Mouse (Mus musculus): Measurements from ENCODE around the gene Rab37. TPM values are rescaled to one million over a fixed set of nuclear protein-coding genes. Genes with fewer than 3 reads are reported as not detected.
A peak's percentile ranks its signal among the peaks of the same experiment; 100 is the strongest.

Gene Rab37
- polyA plus RNA-seq, 1 experiment = 1.1 TPM

- Histone ChIP-seq H3K4me3 (replicated peaks; ENCODE audit: extremely low read depth, low read depth, low read length) (no peak overlapping the region), H3K4me1 (ENCODE audit: control insufficient read depth, insufficient read depth, low read length) (no peaks in the 10 kb centered on the region)
- 36% methylated on average over 3 of the region's 3 CpGs for WGBS
- TF ChIP-seq CTCF (IDR thresholded peaks at IDR 0.05; ENCODE audit: insufficient read depth, low read length) = no peak
- TF ChIP-seq POLR2A (IDR thresholded peaks at IDR 0.05; ENCODE audit: borderline replicate concordance, extremely low read depth, low read depth, low read length) = no peak
- no peak for DNase-seq
These were observed 21.0 kb downstream of the Rab37 start for GRCm38 (mm10) chr11:115112196-115112595.

GRCm38 (mm10) chr11:115119409-115119808 is 28.2 kb downstream of the Rab37 start:
- WGBS = 53% methylated on average over 9 of the region's 9 CpGs
- H3K4me3 ChIP-seq (replicated peaks; ENCODE audit: extremely low read depth, low read depth, low read length) = no peak overlapping the region
- no peak for DNase-seq
- H3K4me1 ChIP-seq (ENCODE audit: control insufficient read depth, insufficient read depth, low read length) = no peaks in the 10 kb centered on the region
- TF ChIP-seq CTCF (IDR thresholded peaks at IDR 0.05; ENCODE audit: insufficient read depth, low read length) = no peak
- no peak for TF ChIP-seq POLR2A (IDR thresholded peaks at IDR 0.05; ENCODE audit: borderline replicate concordance, extremely low read depth, low read depth, low read length)

GRCm38 (mm10) chr11:115128483-115128882 is 37.3 kb downstream of the Rab37 start:
- TF ChIP-seq POLR2A (IDR thresholded peaks at IDR 0.05; ENCODE audit: borderline replicate concordance, extremely low read depth, low read depth, low read length) = no peak
- no peak for TF ChIP-seq CTCF (IDR thresholded peaks at IDR 0.05; ENCODE audit: insufficient read depth, low read length)
- no peaks in the 10 kb centered on the region for H3K4me1 ChIP-seq (ENCODE audit: control insufficient read depth, insufficient read depth, low read length)
- no peak overlapping the region for H3K4me3 ChIP-seq (replicated peaks; ENCODE audit: extremely low read depth, low read depth, low read length)
- 56% methylated on average over 4 of the region's 4 CpGs for WGBS
- no peak for DNase-seq

GRCm38 (mm10) chr11:115129508-115130126 is 38.4 kb downstream of the Rab37 start:
- Histone ChIP-seq H3K4me1 (ENCODE audit: control insufficient read depth, insufficient read depth, low read length) (no peaks in the 10 kb centered on the region), H3K4me3 (replicated peaks; ENCODE audit: extremely low read depth, low read depth, low read length) (no peak overlapping the region)
- no peak for DNase-seq
- no peak for TF ChIP-seq CTCF (IDR thresholded peaks at IDR 0.05; ENCODE audit: insufficient read depth, low read length)
- no peak for TF ChIP-seq POLR2A (IDR thresholded peaks at IDR 0.05; ENCODE audit: borderline replicate concordance, extremely low read depth, low read depth, low read length)
- 86% methylated on average over 13 of the region's 13 CpGs for WGBS

- Histone ChIP-seq H3K4me1 (ENCODE audit: control insufficient read depth, insufficient read depth, low read length) (no peaks in the 10 kb centered on the region), H3K4me3 (replicated peaks; ENCODE audit: extremely low read depth, low read depth, low read length) (no peak overlapping the region)
- DNase-seq = no peak
- TF ChIP-seq CTCF (IDR thresholded peaks at IDR 0.05; ENCODE audit: insufficient read depth, low read length) (no peak), POLR2A (IDR thresholded peaks at IDR 0.05; ENCODE audit: borderline replicate concordance, extremely low read depth, low read depth, low read length) (no peak)
- 69% methylated on average over 8 of the region's 8 CpGs for WGBS
These were observed 40.6 kb downstream of the Rab37 start for GRCm38 (mm10) chr11:115131768-115132381.

GRCm38 (mm10) chr11:115133800-115134199 is 42.6 kb downstream of the Rab37 start, which contains the start of gene Cd300lf:
Gene Cd300lf, minus strand, starts transcription at chr11:115133992.
- no peak for DNase-seq
- 56% methylated on average over 8 of the region's 8 CpGs for WGBS
- peak within 1 kb of the TSS; percentile 25 for H3K4me3 ChIP-seq (replicated peaks; ENCODE audit: extremely low read depth, low read depth, low read length)
- no peaks in the 10 kb centered on the region for H3K4me1 ChIP-seq (ENCODE audit: control insufficient read depth, insufficient read depth, low read length)
- TF ChIP-seq CTCF (IDR thresholded peaks at IDR 0.05; ENCODE audit: insufficient read depth, low read length) = no peak
- TF ChIP-seq POLR2A (IDR thresholded peaks at IDR 0.05; ENCODE audit: borderline replicate concordance, extremely low read depth, low read depth, low read length) = peak; percentile 46; the same call in 1 of the 2 replicates

GRCm38 (mm10) chr11:115138597-115139262 is 47.5 kb downstream of the Rab37 start:
- WGBS = 54% methylated on average over 5 of the region's 5 CpGs

GRCm38 (mm10) chr11:115141970-115142369 is 50.7 kb downstream of the Rab37 start:
- Histone ChIP-seq H3K4me1 (ENCODE audit: control insufficient read depth, insufficient read depth, low read length) (no peaks in the 10 kb centered on the region), H3K4me3 (replicated peaks; ENCODE audit: extremely low read depth, low read depth, low read length) (no peak overlapping the region)
- TF ChIP-seq CTCF (IDR thresholded peaks at IDR 0.05; ENCODE audit: insufficient read depth, low read length) (no peak), POLR2A (IDR thresholded peaks at IDR 0.05; ENCODE audit: borderline replicate concordance, extremely low read depth, low read depth, low read length) (no peak)
- no peak for DNase-seq
- WGBS = 72% methylated on average over 2 of the region's 2 CpGs

More at GRCm38 (mm10) chr11:115138597-115139262, 47.5 kb downstream of the Rab37 start:
- TF ChIP-seq POLR2A (IDR thresholded peaks at IDR 0.05; ENCODE audit: borderline replicate concordance, extremely low read depth, low read depth, low read length) = no peak
- no peak for TF ChIP-seq CTCF (IDR thresholded peaks at IDR 0.05; ENCODE audit: insufficient read depth, low read length)
- Histone ChIP-seq H3K4me3 (replicated peaks; ENCODE audit: extremely low read depth, low read depth, low read length) (no peak overlapping the region), H3K4me1 (ENCODE audit: control insufficient read depth, insufficient read depth, low read length) (no peaks in the 10 kb centered on the region)
- no peak for DNase-seq

- TF ChIP-seq POLR2A (IDR thresholded peaks at IDR 0.05; ENCODE audit: borderline replicate concordance, extremely low read depth, low read depth, low read length) = no peak
- TF ChIP-seq CTCF (IDR thresholded peaks at IDR 0.05; ENCODE audit: insufficient read depth, low read length) = no peak
- no peak for DNase-seq
- H3K4me3 ChIP-seq (replicated peaks; ENCODE audit: extremely low read depth, low read depth, low read length) = no peak overlapping the region
- 65% methylated on average over 4 of the region's 4 CpGs for WGBS
- H3K4me1 ChIP-seq (ENCODE audit: control insufficient read depth, insufficient read depth, low read length) = no peaks in the 10 kb centered on the region; the same call in 1 of the 2 replicates
These were observed 56.6 kb downstream of the Rab37 start for GRCm38 (mm10) chr11:115147813-115148212.
